Mouse (Mus musculus): ENCODE results near the gene Snrpa1. TPM values are rescaled to one million over a fixed set of nuclear protein-coding genes. Genes with fewer than 3 reads are reported as not detected.

The Snrpa1 gene
- total and polyA plus RNA-seq, 3 experiments, result 146 to 189 (median 189) TPM

DNA sequence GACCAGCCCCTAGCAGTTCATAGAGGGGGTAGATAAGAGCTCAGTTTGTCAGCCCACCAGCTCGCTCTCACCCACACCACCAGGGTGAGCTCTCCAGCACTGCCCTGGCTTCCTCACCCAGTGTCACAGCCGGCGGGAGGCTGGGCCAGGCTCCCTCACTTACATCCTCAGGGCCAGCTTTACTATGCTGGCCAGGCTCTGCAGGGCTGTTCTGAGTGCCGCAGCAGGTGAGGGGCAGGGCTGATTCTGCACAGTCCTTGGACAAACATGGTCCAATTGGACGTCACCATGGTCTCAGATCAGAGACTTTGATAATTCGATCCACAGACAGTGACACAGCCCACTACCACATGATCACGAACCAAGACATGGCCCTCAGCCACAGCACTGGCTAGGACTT lies 32.8 kb downstream of the Snrpa1 start:
- dilution Hi-C loops (cut with MboI; ENCODE audit: extremely low pct_ligation_motif_present, extremely low pct_unique_long_range_greater_than_20kb, low sequenced_read_pairs) (no loop called here), in situ Hi-C loops (cut with MboI; ENCODE audit: low pct_ligation_motif_present, low pct_unique_long_range_greater_than_20kb, low sequenced_read_pairs) (loop anchor here (25.0 kb wide), 1 partner anchor 571 kb away; no protein-coding TSS in a partner anchor)
- no peaks in the 10 kb centered on the region for H3K9me3 ChIP-seq (replicated peaks; ENCODE audit: low read length)

GRCm38 (mm10) chr7:66092656-66093055 lies 33.9 kb downstream of the Snrpa1 start:
- Histone ChIP-seq H3K27ac (ENCODE audit: insufficient read depth, low read depth) (no peak overlapping the region), H3K27me3 (replicated peaks) (no peaks in the 10 kb centered on the region), H3K9me3 (replicated peaks; ENCODE audit: low read length) (no peaks in the 10 kb centered on the region), H3K4me1 (ENCODE audit: control insufficient read depth in 1 of 2, insufficient read depth in 2 of 2) (peaks cover 0 to 5% of the 10 kb centered on the region in 2 experiments; a peak in 1 of 4 replicates), H3K79me2 (replicated peaks; ENCODE audit: control insufficient read depth, extremely low read depth, insufficient read depth, poor library complexity, severe bottlenecking) (no peaks in the 10 kb centered on the region; the same call in 1 of the 2 replicates), H3K9ac (ENCODE audit: insufficient read depth, low read depth) (no peak overlapping the region), H3K4me2 (ENCODE audit: insufficient read depth, low read depth, poor library complexity, severe bottlenecking) (no peak overlapping the region), H3K36me3 (replicated peaks in 1 of 2; ENCODE audit: control insufficient read depth in 1 of 2, insufficient read depth in 1 of 2, low read length in 1 of 2) (peaks cover 34 to 67% of the 10 kb centered on the region in 2 experiments), H3K4me3 (replicated peaks in 1 of 3; ENCODE audit: low read depth in 2 of 3, low read length in 2 of 3, poor library complexity in 1 of 3) (no peak overlapping the region)
- DNase-seq (ENCODE audit: extremely low read depth), result no peak
- in situ Hi-C loops (cut with MboI; ENCODE audit: low pct_ligation_motif_present, low pct_unique_long_range_greater_than_20kb, low sequenced_read_pairs) (loop anchor here (25.0 kb wide), 1 partner anchor 570 kb away; no protein-coding TSS in a partner anchor), dilution Hi-C loops (cut with MboI; ENCODE audit: extremely low pct_ligation_motif_present, extremely low pct_unique_long_range_greater_than_20kb, low sequenced_read_pairs) (no loop called here)
- TF ChIP-seq MAZ (IDR thresholded peaks at IDR 0.05; ENCODE audit: low read depth, low read length) (no peak), POLR2AphosphoS2 (IDR thresholded peaks at IDR 0.05; ENCODE audit: low read depth, low read length) (0 out of 2 replicates have a peak, but pooled peaks have one; percentile 38)

More for the DNA sequence above, 32.8 kb downstream of the Snrpa1 start:
- Histone ChIP-seq H3K27ac (ENCODE audit: insufficient read depth, low read depth) (no peak overlapping the region), H3K36me3 (replicated peaks in 1 of 2; ENCODE audit: control insufficient read depth in 1 of 2, insufficient read depth in 1 of 2, low read length in 1 of 2) (peaks cover 45 to 77% of the 10 kb centered on the region in 2 experiments), H3K9ac (ENCODE audit: insufficient read depth, low read depth) (no peak overlapping the region), H3K79me2 (replicated peaks; ENCODE audit: control insufficient read depth, extremely low read depth, insufficient read depth, poor library complexity, severe bottlenecking) (no peaks in the 10 kb centered on the region; the same call in 1 of the 2 replicates), H3K4me3 (replicated peaks in 1 of 3; ENCODE audit: low read depth in 2 of 3, low read length in 2 of 3, poor library complexity in 1 of 3) (no peak overlapping the region), H3K27me3 (replicated peaks) (no peaks in the 10 kb centered on the region), H3K4me2 (ENCODE audit: insufficient read depth, low read depth, poor library complexity, severe bottlenecking) (no peak overlapping the region), H3K4me1 (ENCODE audit: control insufficient read depth in 1 of 2, insufficient read depth in 2 of 2) (peaks cover 0 to 6% of the 10 kb centered on the region in 2 experiments; a peak in 1 of 4 replicates)
- DNase-seq (ENCODE audit: extremely low read depth), result no peak
- TF ChIP-seq BHLHE40 (IDR thresholded peaks at IDR 0.05; ENCODE audit: low read depth, low read length) (no peak), HCFC1 (IDR thresholded peaks at IDR 0.05; ENCODE audit: low read depth, low read length) (no peak), TBP (conservative IDR thresholded peaks at IDR 0.05; ENCODE audit: low read depth, low read length) (no peak)

DNA sequence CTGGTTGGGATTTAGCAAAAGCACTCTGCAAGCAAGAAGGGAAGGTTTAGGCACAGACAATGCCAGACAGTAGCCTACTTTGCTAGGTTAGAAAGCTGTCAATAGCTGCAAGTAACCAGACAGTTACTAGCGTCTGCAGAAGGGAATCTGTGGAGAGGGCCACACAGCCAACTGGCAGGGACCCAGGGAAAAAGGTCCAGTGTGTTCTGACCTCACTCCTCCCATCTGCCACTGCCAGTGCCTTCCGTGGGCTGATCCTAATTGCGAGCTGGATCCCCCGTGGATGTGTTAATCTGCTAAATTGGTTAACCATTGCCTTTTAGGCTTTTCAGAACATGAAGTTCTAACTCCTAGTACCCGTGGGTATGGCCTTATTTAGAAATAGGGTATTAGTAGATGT lies 35.3 kb downstream of the Snrpa1 start:
- H3K36me3 ChIP-seq (replicated peaks in 1 of 2; ENCODE audit: control insufficient read depth in 1 of 2, insufficient read depth in 1 of 2, low read length in 1 of 2), result peaks cover 20 to 52% of the 10 kb centered on the region in 2 experiments
- dilution Hi-C loops (cut with MboI; ENCODE audit: extremely low pct_ligation_motif_present, extremely low pct_unique_long_range_greater_than_20kb, low sequenced_read_pairs) (no loop called here), in situ Hi-C loops (cut with MboI; ENCODE audit: low pct_ligation_motif_present, low pct_unique_long_range_greater_than_20kb, low sequenced_read_pairs) (loop anchor here (25.0 kb wide), 1 partner anchor 568 kb away; no protein-coding TSS in a partner anchor)
- H3K4me1 ChIP-seq (ENCODE audit: control insufficient read depth in 1 of 2, insufficient read depth in 2 of 2), result no peaks in the 10 kb centered on the region
- H3K4me3 ChIP-seq (replicated peaks in 1 of 3; ENCODE audit: low read depth in 2 of 3, low read length in 2 of 3, poor library complexity in 1 of 3), result no peak overlapping the region
- H3K27me3 ChIP-seq (replicated peaks), result no peaks in the 10 kb centered on the region
- no peak overlapping the region for H3K27ac ChIP-seq (ENCODE audit: insufficient read depth, low read depth)
- H3K9ac ChIP-seq (ENCODE audit: insufficient read depth, low read depth), result no peak overlapping the region
- no peaks in the 10 kb centered on the region for H3K79me2 ChIP-seq (replicated peaks; ENCODE audit: control insufficient read depth, extremely low read depth, insufficient read depth, poor library complexity, severe bottlenecking)
- no peak for DNase-seq (ENCODE audit: extremely low read depth)
- TF ChIP-seq USF1 (IDR thresholded peaks at IDR 0.05; ENCODE audit: low read depth, low read length) (no peak), SMC3 (IDR thresholded peaks at IDR 0.05; ENCODE audit: low read depth, low read length) (no peak), ZNF384 (IDR thresholded peaks at IDR 0.05; ENCODE audit: low read depth, low read length) (no peak), POLR2AphosphoS2 (IDR thresholded peaks at IDR 0.05; ENCODE audit: low read depth, low read length) (no peak), MAFK (IDR thresholded peaks at IDR 0.05; ENCODE audit: insufficient replicate concordance, low read length) (no peak), BHLHE40 (IDR thresholded peaks at IDR 0.05; ENCODE audit: low read depth, low read length) (no peak), ZKSCAN1 (IDR thresholded peaks at IDR 0.05; ENCODE audit: borderline replicate concordance, low read depth, low read length) (no peak), CHD2 (IDR thresholded peaks at IDR 0.05; ENCODE audit: low read length) (no peak), MEF2A (IDR thresholded peaks at IDR 0.05; ENCODE audit: borderline replicate concordance, low read depth, low read length) (no peak), CTCF (conservative IDR thresholded peaks at IDR 0.05 in 1 of 2, IDR thresholded peaks at IDR 0.05 in 1 of 2; ENCODE audit: low read depth in 2 of 2, low read length in 2 of 2) (no peak), RCOR1 (conservative IDR thresholded peaks at IDR 0.05; ENCODE audit: low read depth, low read length) (no peak), JUN (IDR thresholded peaks at IDR 0.05; ENCODE audit: insufficient read depth, low read depth, low read length) (no peak), EP300 (IDR thresholded peaks at IDR 0.05; ENCODE audit: low read length) (no peak)
- no peak overlapping the region for H3K4me2 ChIP-seq (ENCODE audit: insufficient read depth, low read depth, poor library complexity, severe bottlenecking)
- no peaks in the 10 kb centered on the region for H3K9me3 ChIP-seq (replicated peaks; ENCODE audit: low read length)
